Mouse (Mus musculus): ENCODE measurements around the gene Pm20d1.

GRCm38 (mm10) chr1:131827787-131828258 lies 30.6 kb downstream of the Pm20d1 start:
- TF ChIP-seq GATA1 (IDR thresholded peaks at IDR 0.05; ENCODE audit: low read length) (no peak), TAL1 (IDR thresholded peaks at IDR 0.05; ENCODE audit: low read length) (no peak)

Measured in erythroblast, embryonic 14.5 days (primary cell).